Mouse (Mus musculus) spleen, adult 2 months (tissue): ENCODE measurements around the gene Cd8b1. TPM values are rescaled to one million over a fixed set of nuclear protein-coding genes. Genes with fewer than 3 reads are reported as not detected.

Experiments used
- DNase-seq, 2 experiments: peaks; one replicate each; pipeline versions ENCODE4 v3.0.0 to v3.0.0-alpha.2; 2012 to 2021; ENCODE audit warnings: low spot score in 2 of 2, low read depth in 1 of 2
- H3K27ac ChIP-seq: fragments of 200-500 bp; 2 replicates; pipeline ENCODE4 v1.5.1; 2012; ENCODE audit warnings: low read length, inconsistent platforms; ENCODE audit not compliant: insufficient read depth
- H3K27me3 ChIP-seq: fragments of 200-500 bp; 2 replicates; pipeline ENCODE4 v1.6.1; 2012; ENCODE audit warnings: mild to moderate bottlenecking, moderate library complexity, low read length, inconsistent platforms; ENCODE audit not compliant: control insufficient read depth, insufficient read depth
- H3K36me3 ChIP-seq: fragments of 200-500 bp; 2 replicates; pipeline ENCODE4 v1.6.1; 2012; ENCODE audit warnings: mild to moderate bottlenecking, low read length, inconsistent platforms; ENCODE audit not compliant: control insufficient read depth, insufficient read depth
- H3K4me1 ChIP-seq: fragments of 200-500 bp; 2 replicates; pipeline ENCODE4 v1.6.1; 2011; ENCODE audit warnings: inconsistent platforms; ENCODE audit not compliant: control insufficient read depth, insufficient read depth, insufficient read length
- H3K4me3 ChIP-seq: fragments of 200-500 bp; 2 replicates; pipeline ENCODE4 v1.5.1; 2011; ENCODE audit warnings: mild to moderate bottlenecking, inconsistent platforms; ENCODE audit not compliant: insufficient read depth, insufficient read length; ENCODE audit errors: extremely low read depth
- CTCF ChIP-seq: fragments of 200-500 bp; IDR thresholded peaks from 2 replicates; pipeline ENCODE4 v1.5.1; 2011; ENCODE audit warnings: mild to moderate bottlenecking, inconsistent platforms; ENCODE audit not compliant: insufficient read depth, insufficient read length, insufficient replicate concordance; ENCODE audit errors: extremely low read depth
- POLR2A ChIP-seq: fragments of 200-500 bp; IDR thresholded peaks from 2 replicates; pipeline ENCODE4 v1.6.1; 2011; ENCODE audit warnings: low read depth, low read length, inconsistent platforms
- WGBS: fragments of 180-500 bp; shearing (Covaris S2); methylation state at CpG from one replicate; pipeline ENCODE4 v1.1.7; 2018; 5-methylcytosine and 5-hydroxymethylcytosine counted together
- polyA plus RNA-seq: library from polyadenylated mRNA; depleted of rRNA; stranded (reverse); fragments of >200 nt; gene quantifications from 2 replicates; pipeline ENCODE4 v1.2.3, GENCODE M21; 2012; rRNA removed

Cd8b1 gene
- polyA plus RNA-seq, 1 experiment = 30.2 TPM

- Histone ChIP-seq H3K27ac (peak overlapping the region; percentile 56), H3K4me1 (no peaks in the 10 kb centered on the region), H3K27me3 (no peaks in the 10 kb centered on the region), H3K4me3 (peak overlapping the region; percentile 48), H3K36me3 (no peaks in the 10 kb centered on the region)
- DNase-seq = no peak
- TF ChIP-seq CTCF = no peak
- no peak for TF ChIP-seq POLR2A
- 82% methylated on average over 19 of the region's 19 CpGs for WGBS
These were observed 51.8 kb downstream of the Cd8b1 start for GRCm38 (mm10) chr6:71374311-71374829.

- 77% methylated on average over 2 of the region's 2 CpGs for WGBS
- Histone ChIP-seq H3K4me3 (no peak overlapping the region; the same call in 1 of the 2 replicates), H3K4me1 (no peaks in the 10 kb centered on the region), H3K36me3 (no peaks in the 10 kb centered on the region), H3K27me3 (no peaks in the 10 kb centered on the region), H3K27ac (peak overlapping the region; percentile 8)
- TF ChIP-seq CTCF = no peak
- TF ChIP-seq POLR2A = no peak
- no peak for DNase-seq
These were observed 52.3 kb downstream of the Cd8b1 start for GRCm38 (mm10) chr6:71374921-71375320.

GRCm38 (mm10) chr6:71376711-71377110 is 54.1 kb downstream of the Cd8b1 start:
- Histone ChIP-seq H3K27me3 (no peaks in the 10 kb centered on the region), H3K27ac (0 out of 2 replicates have a peak overlapping the region, but pooled peaks have one; percentile 33), H3K36me3 (no peaks in the 10 kb centered on the region), H3K4me3 (no peak overlapping the region; the same call in 1 of the 2 replicates), H3K4me1 (no peaks in the 10 kb centered on the region)
- TF ChIP-seq CTCF (no peak), POLR2A (no peak)
- DNase-seq = no peak
- 77% methylated on average over 13 of the region's 13 CpGs for WGBS

- Histone ChIP-seq H3K4me3 (no peak overlapping the region), H3K27me3 (no peaks in the 10 kb centered on the region), H3K4me1 (no peaks in the 10 kb centered on the region), H3K27ac (no peak overlapping the region), H3K36me3 (no peaks in the 10 kb centered on the region)
- WGBS = 82% methylated on average over 5 of the region's 5 CpGs
- no peak for TF ChIP-seq CTCF
- TF ChIP-seq POLR2A = no peak
- DNase-seq = no peak
These were observed 59.1 kb downstream of the Cd8b1 start for GRCm38 (mm10) chr6:71381654-71382053.

Other genes starting within 250 kb of the Cd8b1 start
- gene Thnsl2, start 178.3 kb upstream of the Cd8b1 start, polyA plus RNA-seq = 2.1 and 2.5 TPM in 2 replicates
- 0.23 TPM in 1 of 2 replicates, not detected in the other for gene Fabp1, start 123.0 kb upstream of the Cd8b1 start, polyA plus RNA-seq
- 4.2 and 4.3 TPM in 2 replicates for gene Krcc1, start 51.1 kb upstream of the Cd8b1 start, polyA plus RNA-seq
- gene Smyd1, start 555 bp upstream of the Cd8b1 start, polyA plus RNA-seq = 0.48 and 0.66 TPM in 2 replicates
- gene Cd8a, start 50.6 kb downstream of the Cd8b1 start, polyA plus RNA-seq = 24.9 and 28.5 TPM in 2 replicates
- 13.8 and 17.7 TPM in 2 replicates for gene Rmnd5a, start 117.8 kb downstream of the Cd8b1 start, polyA plus RNA-seq
- gene Rnf103, start 171.1 kb downstream of the Cd8b1 start, polyA plus RNA-seq = 7.3 and 12.2 TPM in 2 replicates
- gene Chmp3, start 221.0 kb downstream of the Cd8b1 start, polyA plus RNA-seq = 14.6 and 15.3 TPM in 2 replicates